10 mouse cellular contexts compared by ENCODE assay signal in genomic region chrX:166725761-166726503, GRCm38 (mm10).
"Had no signal": no experiment of that assay in that cellular context is flagged by ENCODE, and none has a peak within 500 bp of the region (broad histone marks: within the 10 kb centered on the region; RNA-seq: fewer than 3 reads in every experiment).

No protein-coding gene starts in this region.

- H3K27ac ChIP-seq: layer of hippocampus, adult 2 months; liver, embryonic 13.5 days; midbrain, embryonic 15.5 days; neural tube, embryonic 12.5 days; stomach, postnatal 0 days had no signal

- ATAC-seq: liver, postnatal 0 days; midbrain, embryonic 15.5 days had no signal

- H3K4me2 ChIP-seq: liver, embryonic 13.5 days; midbrain, embryonic 15.5 days; neural tube, embryonic 12.5 days had no signal

- H3K9ac ChIP-seq: liver, embryonic 13.5 days; liver, postnatal 0 days; midbrain, embryonic 15.5 days; neural tube, embryonic 12.5 days had no signal

- DNase-seq: kidney, adult 18-20 months; kidney, postnatal 4 days; liver; liver, embryonic 13.5 days; liver, postnatal 0 days; thymus, postnatal 4 days had no signal

- H3K4me1 ChIP-seq: liver, embryonic 13.5 days; midbrain, embryonic 15.5 days; neural tube, embryonic 12.5 days had no signal

- H3K9me3 ChIP-seq: liver, embryonic 13.5 days; midbrain, embryonic 15.5 days; neural tube, embryonic 12.5 days had no signal

- H3K36me3 ChIP-seq: liver, embryonic 13.5 days; midbrain, embryonic 15.5 days; neural tube, embryonic 12.5 days had no signal

- H3K4me3 ChIP-seq: layer of hippocampus, adult 2 months; liver, embryonic 13.5 days; midbrain, embryonic 15.5 days; neural tube, embryonic 12.5 days had no signal

- H3K27me3 ChIP-seq: liver, embryonic 13.5 days; neural tube, embryonic 12.5 days had no signal
